Mouse (Mus musculus): Measurements from ENCODE around the gene Nol10. TPM values are rescaled to one million over a fixed set of nuclear protein-coding genes. Genes with fewer than 3 reads are reported as not detected.
A peak's percentile ranks its signal among the peaks of the same experiment; 100 is the strongest.

Gene Nol10
- polyA plus RNA-seq, 1 experiment = 3.7 TPM

GRCm38 (mm10) chr12:17324549-17325470, 23.4 kb upstream of the Nol10 start:
- WGBS = 5% methylated on average over 51 of the region's 51 CpGs
- DNase-seq = peak; percentile 65
- Histone ChIP-seq H3K4me3 (replicated peaks; ENCODE audit: extremely low read depth, low read depth, low read length) (peak overlapping the region; percentile 78), H3K4me1 (ENCODE audit: control insufficient read depth, insufficient read depth, low read length) (no peaks in the 10 kb centered on the region)
- TF ChIP-seq CTCF (IDR thresholded peaks at IDR 0.05; ENCODE audit: insufficient read depth, low read length) (no peak), POLR2A (IDR thresholded peaks at IDR 0.05; ENCODE audit: borderline replicate concordance, extremely low read depth, low read depth, low read length) (peak; percentile 73; the same call in 1 of the 2 replicates)

DNA sequence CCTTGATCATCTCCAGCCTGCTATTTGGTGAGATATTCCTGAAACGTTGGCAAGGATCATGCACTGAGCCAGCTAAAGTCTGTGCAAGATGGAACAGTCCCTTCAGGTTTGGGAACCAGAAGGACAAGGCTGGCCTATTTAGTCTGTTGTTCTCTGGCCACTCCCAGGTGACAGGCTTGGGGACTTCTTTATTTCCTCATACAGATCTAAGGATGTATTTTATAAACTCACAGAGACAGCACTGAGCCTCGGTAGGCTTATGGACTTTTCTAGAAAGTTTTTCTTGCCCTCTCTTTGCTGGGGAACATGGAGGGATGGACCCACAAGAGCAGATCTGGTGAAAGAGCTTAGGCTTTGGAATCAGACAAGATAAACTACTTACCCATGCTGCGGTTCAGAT, 19.0 kb upstream of the Nol10 start, which contains the start of gene Atp6v1c2:
Atp6v1c2 (minus strand) TSS at position 101 of the 400 bp plus-strand sequence.
- Histone ChIP-seq H3K4me1 (ENCODE audit: control insufficient read depth, insufficient read depth, low read length) (no peaks in the 10 kb centered on the region), H3K4me3 (replicated peaks; ENCODE audit: extremely low read depth, low read depth, low read length) (no peak within 1 kb of the TSS)
- TF ChIP-seq POLR2A (IDR thresholded peaks at IDR 0.05; ENCODE audit: borderline replicate concordance, extremely low read depth, low read depth, low read length) (no peak), CTCF (IDR thresholded peaks at IDR 0.05; ENCODE audit: insufficient read depth, low read length) (no peak)
- 64% methylated on average over 3 of the region's 3 CpGs for WGBS
- no peak for DNase-seq

GRCm38 (mm10) chr12:17333459-17333858, 14.8 kb upstream of the Nol10 start:
- WGBS = 9% methylated on average over 1 of the region's 1 CpGs
- DNase-seq = no peak
- Histone ChIP-seq H3K4me1 (ENCODE audit: control insufficient read depth, insufficient read depth, low read length) (no peaks in the 10 kb centered on the region), H3K4me3 (replicated peaks; ENCODE audit: extremely low read depth, low read depth, low read length) (no peak overlapping the region)
- TF ChIP-seq CTCF (IDR thresholded peaks at IDR 0.05; ENCODE audit: insufficient read depth, low read length) = no peak
- TF ChIP-seq POLR2A (IDR thresholded peaks at IDR 0.05; ENCODE audit: borderline replicate concordance, extremely low read depth, low read depth, low read length) = no peak

DNA sequence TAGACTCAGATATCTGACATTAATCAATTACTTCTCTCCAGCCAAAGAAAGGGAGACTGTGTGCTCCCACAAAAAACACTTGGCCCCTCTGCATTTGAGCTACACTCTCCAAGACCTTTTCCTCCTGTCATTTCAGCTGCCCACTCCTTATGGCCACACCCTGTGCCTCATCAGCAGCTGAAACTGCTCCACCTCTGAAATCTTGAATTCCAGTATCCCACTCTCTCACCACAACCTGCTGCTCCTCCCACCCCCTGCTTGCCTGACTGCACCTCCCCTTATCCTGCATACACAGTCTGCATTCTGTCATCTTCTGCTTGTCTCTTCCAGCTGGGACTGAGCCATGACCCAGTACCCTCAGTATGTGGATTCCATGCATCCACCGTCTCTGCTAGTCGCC, 9.9 kb upstream of the Nol10 start:
- no peaks in the 10 kb centered on the region for H3K4me1 ChIP-seq (ENCODE audit: control insufficient read depth, insufficient read depth, low read length)
- DNase-seq = no peak
- TF ChIP-seq POLR2A (IDR thresholded peaks at IDR 0.05; ENCODE audit: borderline replicate concordance, extremely low read depth, low read depth, low read length) (no peak), CTCF (IDR thresholded peaks at IDR 0.05; ENCODE audit: insufficient read depth, low read length) (no peak)
- H3K4me3 ChIP-seq (replicated peaks; ENCODE audit: extremely low read depth, low read depth, low read length) = no peak overlapping the region
- 44% methylated on average over 2 of the region's 2 CpGs for WGBS

GRCm38 (mm10) chr12:17339114-17339905, 8.9 kb upstream of the Nol10 start:
- no peak for TF ChIP-seq CTCF (IDR thresholded peaks at IDR 0.05; ENCODE audit: insufficient read depth, low read length)
- TF ChIP-seq POLR2A (IDR thresholded peaks at IDR 0.05; ENCODE audit: borderline replicate concordance, extremely low read depth, low read depth, low read length) = no peak
- no peaks in the 10 kb centered on the region for H3K4me1 ChIP-seq (ENCODE audit: control insufficient read depth, insufficient read depth, low read length)
- WGBS = 66% methylated on average over 3 of the region's 3 CpGs
- DNase-seq = peak; percentile 13
- H3K4me3 ChIP-seq (replicated peaks; ENCODE audit: extremely low read depth, low read depth, low read length) = no peak overlapping the region

GRCm38 (mm10) chr12:17347327-17348047, 771 bp upstream of the Nol10 start:
- Histone ChIP-seq H3K4me1 (ENCODE audit: control insufficient read depth, insufficient read depth, low read length) (peaks cover 4% of the 10 kb centered on the region; the same call in 1 of the 2 replicates), H3K4me3 (replicated peaks; ENCODE audit: extremely low read depth, low read depth, low read length) (peak overlapping the region; percentile 94)
- WGBS = 32% methylated on average over 11 of the region's 11 CpGs
- DNase-seq = peak; percentile 34
- TF ChIP-seq CTCF (IDR thresholded peaks at IDR 0.05; ENCODE audit: insufficient read depth, low read length) = no peak
- TF ChIP-seq POLR2A (IDR thresholded peaks at IDR 0.05; ENCODE audit: borderline replicate concordance, extremely low read depth, low read depth, low read length) = no peak

GRCm38 (mm10) chr12:17350106-17350505, 1.8 kb downstream of the Nol10 start:
- no peak for DNase-seq
- Histone ChIP-seq H3K4me3 (replicated peaks; ENCODE audit: extremely low read depth, low read depth, low read length) (no peak overlapping the region), H3K4me1 (ENCODE audit: control insufficient read depth, insufficient read depth, low read length) (peaks cover 4% of the 10 kb centered on the region; the same call in 1 of the 2 replicates)
- TF ChIP-seq POLR2A (IDR thresholded peaks at IDR 0.05; ENCODE audit: borderline replicate concordance, extremely low read depth, low read depth, low read length) (no peak), CTCF (IDR thresholded peaks at IDR 0.05; ENCODE audit: insufficient read depth, low read length) (no peak)

- WGBS = 79% methylated on average over 4 of the region's 4 CpGs
- Histone ChIP-seq H3K4me3 (replicated peaks; ENCODE audit: extremely low read depth, low read depth, low read length) (no peak overlapping the region), H3K4me1 (ENCODE audit: control insufficient read depth, insufficient read depth, low read length) (no peaks in the 10 kb centered on the region)
- TF ChIP-seq POLR2A (IDR thresholded peaks at IDR 0.05; ENCODE audit: borderline replicate concordance, extremely low read depth, low read depth, low read length) (no peak), CTCF (IDR thresholded peaks at IDR 0.05; ENCODE audit: insufficient read depth, low read length) (peak; percentile 56)
- DNase-seq = no peak
Observed at GRCm38 (mm10) chr12:17356853-17357252, 8.6 kb downstream of the Nol10 start.

DNA sequence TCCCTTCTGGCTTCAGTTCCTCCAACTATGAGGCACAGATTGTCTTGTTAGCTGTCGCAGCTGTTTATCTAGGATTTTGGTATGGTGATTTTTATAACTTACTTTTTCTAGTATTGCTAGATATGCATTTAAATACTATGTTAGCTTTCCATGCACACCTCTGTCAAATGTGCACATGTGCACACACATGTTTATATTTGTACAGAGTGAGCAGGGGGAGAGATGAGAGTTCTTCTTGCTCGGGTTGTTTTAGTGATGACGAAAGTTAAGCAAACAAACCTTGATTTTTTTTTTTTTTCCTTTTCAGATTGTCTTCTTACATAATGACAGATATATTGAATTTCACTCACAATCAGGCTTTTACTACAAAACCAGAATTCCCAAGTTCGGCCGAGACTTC, 9.5 kb downstream of the Nol10 start:
- Histone ChIP-seq H3K4me3 (replicated peaks; ENCODE audit: extremely low read depth, low read depth, low read length) (no peak overlapping the region), H3K4me1 (ENCODE audit: control insufficient read depth, insufficient read depth, low read length) (no peaks in the 10 kb centered on the region)
- WGBS = 81% methylated on average over 5 of the region's 5 CpGs
- DNase-seq = no peak
- no peak for TF ChIP-seq POLR2A (IDR thresholded peaks at IDR 0.05; ENCODE audit: borderline replicate concordance, extremely low read depth, low read depth, low read length)
- no peak for TF ChIP-seq CTCF (IDR thresholded peaks at IDR 0.05; ENCODE audit: insufficient read depth, low read length)
